Mouse (Mus musculus) forebrain, embryonic 14.5 days (tissue): ENCODE measurements around the gene Dhx30. TPM values are rescaled to one million over a fixed set of nuclear protein-coding genes. Genes with fewer than 3 reads are reported as not detected.

Experiments used
- ATAC-seq: fragments of 200-750 bp; cut with Nextera tagmentation; 2 replicates; pipeline ENCODE4 v1.8.0; 2017; ENCODE audit warnings: mild to moderate bottlenecking, moderate library complexity
- DNase-seq: peaks from one replicate; pipeline ENCODE4 v3.0.0-alpha.2; 2015; ENCODE audit warnings: low spot score
- H3K27ac ChIP-seq: fragments of 300-500 bp; sonication (generic); 2 replicates; pipeline ENCODE4 v1.5.1; 2014; ENCODE audit warnings: low read depth, mild to moderate bottlenecking, control low read depth, low read length, moderate library complexity
- H3K27me3 ChIP-seq: fragments of 300-500 bp; sonication (generic); replicated peaks from 2 replicates; pipeline ENCODE4 v1.6.1; 2014; ENCODE audit warnings: low read length, control low read depth, mixed read lengths; ENCODE audit not compliant: control insufficient read depth, insufficient read depth
- H3K36me3 ChIP-seq: fragments of 300-500 bp; sonication (generic); 2 replicates; pipeline ENCODE4 v1.6.1; 2014; ENCODE audit warnings: low read length, control low read depth; ENCODE audit not compliant: control insufficient read depth, insufficient read depth
- H3K4me1 ChIP-seq: fragments of 300-500 bp; sonication (generic); 2 replicates; pipeline ENCODE4 v1.6.1; 2014; ENCODE audit warnings: antibody characterized with exemption, low read length, control low read depth; ENCODE audit not compliant: control insufficient read depth, insufficient read depth
- H3K4me2 ChIP-seq: fragments of 300-500 bp; sonication (generic); 2 replicates; pipeline ENCODE4 v1.6.1; 2014; ENCODE audit warnings: mild to moderate bottlenecking, control low read depth, low read length
- H3K4me3 ChIP-seq: fragments of 300-500 bp; sonication (generic); 2 replicates; pipeline ENCODE4 v1.5.1; 2014; ENCODE audit warnings: low read depth, low read length, control low read depth
- H3K9ac ChIP-seq: fragments of 300-500 bp; sonication (generic); 2 replicates; pipeline ENCODE4 v1.6.1; 2014; ENCODE audit warnings: mild to moderate bottlenecking, low read length, control low read depth, moderate library complexity
- H3K9me3 ChIP-seq: fragments of 300-500 bp; sonication (generic); replicated peaks from 2 replicates; pipeline ENCODE4 v1.6.1; 2016; ENCODE audit warnings: low read length, control low read depth, mixed read lengths; ENCODE audit not compliant: control insufficient read depth
- WGBS: fragments of 180-500 bp; shearing (Covaris S2); extraction: QIAGEN DNeasy Blood & Tissue Kit; methylation state at CpG from one replicate; pipeline ENCODE4 v1.1.7; 2014; 5-methylcytosine and 5-hydroxymethylcytosine counted together
- polyA plus RNA-seq: library from polyadenylated mRNA; unstranded; fragments of >200 nt; fragmentation: Nextera tagmentation; extraction: Ambion mirVana; gene quantifications from 2 replicates; pipeline ENCODE4 v1.2.1, GENCODE M21; 2014

Gene Dhx30
- polyA plus RNA-seq, 1 experiment from 2014 or later: 163 TPM

GRCm38 (mm10) chr9:110047260-110047659 lies 70.4 kb downstream of the Dhx30 start:
- H3K9me3 ChIP-seq: no peaks in the 10 kb centered on the region
- no peak for ATAC-seq
- no peak overlapping the region for H3K4me3 ChIP-seq
- H3K27ac ChIP-seq: no peak overlapping the region
- H3K9ac ChIP-seq: no peak overlapping the region
- H3K27me3 ChIP-seq: no peaks in the 10 kb centered on the region
- H3K4me1 ChIP-seq: peaks cover 15% of the 10 kb centered on the region
- H3K36me3 ChIP-seq: no peaks in the 10 kb centered on the region
- no peak for DNase-seq
- no peak overlapping the region for H3K4me2 ChIP-seq

- no peak for ATAC-seq
- no peaks in the 10 kb centered on the region for H3K36me3 ChIP-seq
- H3K27ac ChIP-seq: no peak overlapping the region
- 0 out of 2 replicates have a peak, but pooled peaks cover 2% of the 10 kb centered on the region for H3K4me1 ChIP-seq
- no peak overlapping the region for H3K4me3 ChIP-seq
- H3K27me3 ChIP-seq: no peaks in the 10 kb centered on the region
- no peak overlapping the region for H3K9ac ChIP-seq
- no peak for DNase-seq
- no peaks in the 10 kb centered on the region for H3K9me3 ChIP-seq
- H3K4me2 ChIP-seq: no peak overlapping the region
Observed at GRCm38 (mm10) chr9:110045763-110046377, 71.8 kb downstream of the Dhx30 start.

- Histone ChIP-seq H3K36me3 (0 out of 2 replicates have a peak, but pooled peaks cover 3% of the 10 kb centered on the region), H3K27ac (no peak overlapping the region), H3K27me3 (no peaks in the 10 kb centered on the region), H3K9me3 (no peaks in the 10 kb centered on the region), H3K4me3 (no peak overlapping the region), H3K4me1 (0 out of 2 replicates have a peak, but pooled peaks cover 2% of the 10 kb centered on the region), H3K9ac (no peak overlapping the region), H3K4me2 (no peak overlapping the region)
- ATAC-seq (no peak), DNase-seq (no peak)
- WGBS: 95% methylated on average over 4 of the region's 4 CpGs
Observed at GRCm38 (mm10) chr9:110044373-110044772, 73.3 kb downstream of the Dhx30 start.

- no peak overlapping the region for H3K4me3 ChIP-seq
- no peak overlapping the region for H3K27ac ChIP-seq
- WGBS: 93% methylated on average over 2 of the region's 2 CpGs
- DNase-seq (no peak), ATAC-seq (no peak)
- no peaks in the 10 kb centered on the region for H3K9me3 ChIP-seq
- peaks cover 45% of the 10 kb centered on the region for H3K36me3 ChIP-seq
- H3K4me2 ChIP-seq: no peak overlapping the region
- H3K27me3 ChIP-seq: no peaks in the 10 kb centered on the region
- H3K4me1 ChIP-seq: no peaks in the 10 kb centered on the region
- no peak overlapping the region for H3K9ac ChIP-seq
Observed at GRCm38 (mm10) chr9:110038485-110038884, 79.1 kb downstream of the Dhx30 start.

- no peak overlapping the region for H3K27ac ChIP-seq
- H3K36me3 ChIP-seq: peaks cover 46% of the 10 kb centered on the region
- no peak overlapping the region for H3K9ac ChIP-seq
- H3K4me2 ChIP-seq: no peak overlapping the region
- WGBS: 87% methylated on average over 8 of the region's 8 CpGs
- no peak overlapping the region for H3K4me3 ChIP-seq
- no peaks in the 10 kb centered on the region for H3K9me3 ChIP-seq
- no peaks in the 10 kb centered on the region for H3K27me3 ChIP-seq
- ATAC-seq (no peak), DNase-seq (no peak)
- no peaks in the 10 kb centered on the region for H3K4me1 ChIP-seq
Observed at GRCm38 (mm10) chr9:110037895-110038294, 79.7 kb downstream of the Dhx30 start.

- 73% methylated on average over 4 of the region's 4 CpGs for WGBS
- H3K9me3 ChIP-seq: no peaks in the 10 kb centered on the region
- H3K9ac ChIP-seq: no peak overlapping the region
- H3K4me1 ChIP-seq: no peaks in the 10 kb centered on the region
- ATAC-seq: no peak
- H3K4me2 ChIP-seq: no peak overlapping the region
- H3K36me3 ChIP-seq: peaks cover 52% of the 10 kb centered on the region
- no peak overlapping the region for H3K4me3 ChIP-seq
- H3K27me3 ChIP-seq: no peaks in the 10 kb centered on the region
- no peak for DNase-seq
- no peak overlapping the region for H3K27ac ChIP-seq
Observed at GRCm38 (mm10) chr9:110035091-110035490, 82.5 kb downstream of the Dhx30 start.

Other genes with a start within 250 kb of the Dhx30 start
- 15.1 and 15.7 TPM in 2 replicates for gene Cdc25a, start 242.3 kb downstream of the Dhx30 start, polyA plus RNA-seq
- gene Map4, start 186.4 kb downstream of the Dhx30 start, polyA plus RNA-seq: 90.6 and 108 TPM in 2 replicates
- gene Smarcc1, start 122 bp downstream of the Dhx30 start, polyA plus RNA-seq: 120 and 149 TPM in 2 replicates
- 49.3 and 64.2 TPM in 2 replicates for gene Cspg5, start 126.0 kb upstream of the Dhx30 start, polyA plus RNA-seq
- 35.4 and 37.0 TPM in 2 replicates for gene Elp6, start 187.3 kb upstream of the Dhx30 start, polyA plus RNA-seq
- 24.5 and 35.4 TPM in 2 replicates for gene Scap, start 215.5 kb upstream of the Dhx30 start, polyA plus RNA-seq